Mouse (Mus musculus) midbrain, embryonic 11.5 days (tissue): Measurements from ENCODE around the gene Lag3. TPM values are rescaled to one million over a fixed set of nuclear protein-coding genes. Genes with fewer than 3 reads are reported as not detected.

ENCODE experiments used
- ATAC-seq: fragments of 200-750 bp; cut with Nextera tagmentation; 2 replicates; pipeline ENCODE4 v1.8.0; 2017; ENCODE audit warnings: moderate TSS enrichment, moderate library complexity; ENCODE audit not compliant: low FRiP score
- DNase-seq: peaks from one replicate; pipeline ENCODE4 v3.0.0; 2015; ENCODE audit warnings: low spot score; ENCODE audit errors: missing footprints
- H3K27ac ChIP-seq: fragments of 300-500 bp; sonication (generic); 2 replicates; pipeline ENCODE4 v1.5.1; 2014; ENCODE audit warnings: low read depth, low read length
- H3K27me3 ChIP-seq: fragments of 300-500 bp; sonication (generic); 2 replicates; pipeline ENCODE4 v1.6.1; 2014; ENCODE audit warnings: mild to moderate bottlenecking, low read length, moderate library complexity, mixed read lengths; ENCODE audit not compliant: control insufficient read depth, insufficient read depth
- H3K36me3 ChIP-seq: fragments of 300-500 bp; sonication (generic); 2 replicates; pipeline ENCODE4 v1.6.1; 2014; ENCODE audit warnings: mild to moderate bottlenecking, low read length, moderate library complexity, mixed read lengths; ENCODE audit not compliant: control insufficient read depth, insufficient read depth
- H3K4me1 ChIP-seq: fragments of 300-500 bp; sonication (generic); 2 replicates; pipeline ENCODE4 v1.6.1; 2014; ENCODE audit warnings: low read length; ENCODE audit not compliant: control insufficient read depth, insufficient read depth
- H3K4me2 ChIP-seq: fragments of 300-500 bp; sonication (generic); 2 replicates; pipeline ENCODE4 v1.6.1; 2014; ENCODE audit warnings: mild to moderate bottlenecking, moderate library complexity
- H3K4me3 ChIP-seq: fragments of 300-500 bp; sonication (generic); 2 replicates; pipeline ENCODE4 v1.5.1; 2014; ENCODE audit warnings: low read depth, low read length
- H3K9ac ChIP-seq: fragments of 300-500 bp; sonication (generic); 2 replicates; pipeline ENCODE4 v1.6.1; 2014; ENCODE audit warnings: low read length
- H3K9me3 ChIP-seq: fragments of 300-500 bp; sonication (generic); 2 replicates; pipeline ENCODE4 v1.6.1; 2016; ENCODE audit warnings: low read length; ENCODE audit not compliant: control insufficient read depth
- WGBS: fragments of 180-500 bp; shearing (Covaris S2); extraction: QIAGEN DNeasy Blood & Tissue Kit; methylation state at CpG from one replicate; pipeline ENCODE4 v1.1.7; 2014; 5-methylcytosine and 5-hydroxymethylcytosine counted together
- polyA plus RNA-seq: library from polyadenylated mRNA; unstranded; fragments of >200 nt; fragmentation: Nextera tagmentation; extraction: Ambion mirVana; gene quantifications from 2 replicates; pipeline ENCODE4 v1.2.1, GENCODE M21; 2014

Gene Lag3
- polyA plus RNA-seq, 1 experiment from 2014 or later = 2.4 TPM

- DNase-seq (no peak), ATAC-seq (no peak)
- Histone ChIP-seq H3K4me2 (no peak overlapping the region), H3K9me3 (no peaks in the 10 kb centered on the region), H3K4me3 (no peak overlapping the region), H3K27me3 (no peaks in the 10 kb centered on the region), H3K4me1 (peaks cover 12% of the 10 kb centered on the region), H3K36me3 (no peaks in the 10 kb centered on the region), H3K27ac (no peak overlapping the region), H3K9ac (no peak overlapping the region)
- 37% methylated on average over 12 of the region's 12 CpGs for WGBS
Observed at GRCm38 (mm10) chr6:124925173-124925793, 13.8 kb upstream of the Lag3 start.

GRCm38 (mm10) chr6:124921539-124921938 lies 10.0 kb upstream of the Lag3 start:
- peaks cover 23% of the 10 kb centered on the region for H3K4me1 ChIP-seq
- H3K4me2 ChIP-seq = no peak overlapping the region
- ATAC-seq (no peak), DNase-seq (no peak)
- H3K9me3 ChIP-seq = no peaks in the 10 kb centered on the region
- no peaks in the 10 kb centered on the region for H3K36me3 ChIP-seq
- H3K27me3 ChIP-seq = no peaks in the 10 kb centered on the region
- 0 out of 2 replicates have a peak overlapping the region, but pooled peaks have one; percentile 17 for H3K27ac ChIP-seq
- no peak overlapping the region for H3K4me3 ChIP-seq
- WGBS = 74% methylated on average over 4 of the region's 4 CpGs
- H3K9ac ChIP-seq = no peak overlapping the region

GRCm38 (mm10) chr6:124920318-124921085 lies 9.0 kb upstream of the Lag3 start:
- H3K4me1 ChIP-seq = peaks cover 30% of the 10 kb centered on the region
- DNase-seq (peak; percentile 90), ATAC-seq (no peak)
- H3K27ac ChIP-seq = peak overlapping the region; percentile 99
- no peaks in the 10 kb centered on the region for H3K9me3 ChIP-seq
- H3K4me3 ChIP-seq = no peak overlapping the region
- peak overlapping the region; percentile 27; the same call in 1 of the 2 replicates for H3K4me2 ChIP-seq
- H3K27me3 ChIP-seq = no peaks in the 10 kb centered on the region
- WGBS = 26% methylated on average over 9 of the region's 9 CpGs
- no peaks in the 10 kb centered on the region for H3K36me3 ChIP-seq
- peak overlapping the region; percentile 13; the same call in 1 of the 2 replicates for H3K9ac ChIP-seq

GRCm38 (mm10) chr6:124919695-124920317 lies 8.3 kb upstream of the Lag3 start, which contains the start of gene Ptms:
Gene Ptms (minus strand): TSS chr6:124920103.
- peaks cover 1% of the 10 kb centered on the region; the same call in 1 of the 2 replicates for H3K36me3 ChIP-seq
- no peaks in the 10 kb centered on the region for H3K9me3 ChIP-seq
- H3K4me3 ChIP-seq = no peak within 1 kb of the TSS; the same call in 1 of the 2 replicates
- peak within 1 kb of the TSS; percentile 13; the same call in 1 of the 2 replicates for H3K9ac ChIP-seq
- peak within 1 kb of the TSS; percentile 99 for H3K27ac ChIP-seq
- DNase-seq (peak; percentile 98), ATAC-seq (peak; percentile 85)
- H3K4me1 ChIP-seq = peaks cover 37% of the 10 kb centered on the region
- no peaks in the 10 kb centered on the region for H3K27me3 ChIP-seq
- peak within 1 kb of the TSS; percentile 97 for H3K4me2 ChIP-seq
- 1% methylated on average over 12 of the region's 13 CpGs for WGBS

GRCm38 (mm10) chr6:124918890-124919627 lies 7.6 kb upstream of the Lag3 start:
- ATAC-seq = no peak
- Histone ChIP-seq H3K9me3 (no peaks in the 10 kb centered on the region), H3K4me3 (peak overlapping the region; percentile 96; the same call in 1 of the 2 replicates), H3K36me3 (peaks cover 5% of the 10 kb centered on the region; the same call in 1 of the 2 replicates), H3K9ac (peak overlapping the region; percentile 97), H3K4me1 (peaks cover 44% of the 10 kb centered on the region), H3K27ac (peak overlapping the region; percentile 99), H3K4me2 (peak overlapping the region; percentile 97), H3K27me3 (no peaks in the 10 kb centered on the region)
- WGBS = 23% methylated on average over 13 of the region's 14 CpGs
- DNase-seq = peak; percentile 89

GRCm38 (mm10) chr6:124918331-124918690 lies 6.8 kb upstream of the Lag3 start:
- H3K36me3 ChIP-seq = peaks cover 5% of the 10 kb centered on the region; the same call in 1 of the 2 replicates
- peak overlapping the region; percentile 97 for H3K9ac ChIP-seq
- DNase-seq (peak; percentile 96), ATAC-seq (no peak)
- H3K27ac ChIP-seq = peak overlapping the region; percentile 99
- 5% methylated on average over 7 of the region's 7 CpGs for WGBS
- no peaks in the 10 kb centered on the region for H3K9me3 ChIP-seq
- peak overlapping the region; percentile 97 for H3K4me2 ChIP-seq
- peak overlapping the region; percentile 96 for H3K4me3 ChIP-seq
- peaks cover 47% of the 10 kb centered on the region for H3K4me1 ChIP-seq
- H3K27me3 ChIP-seq = no peaks in the 10 kb centered on the region

GRCm38 (mm10) chr6:124917518-124918330 lies 6.2 kb upstream of the Lag3 start:
- Histone ChIP-seq H3K4me2 (peak overlapping the region; percentile 97), H3K4me3 (peak overlapping the region; percentile 96), H3K27ac (peak overlapping the region; percentile 99), H3K27me3 (no peaks in the 10 kb centered on the region), H3K9me3 (no peaks in the 10 kb centered on the region), H3K4me1 (peaks cover 47% of the 10 kb centered on the region), H3K9ac (peak overlapping the region; percentile 97), H3K36me3 (peaks cover 6% of the 10 kb centered on the region; the same call in 1 of the 2 replicates)
- under 1% methylated on average over 55 of the region's 89 CpGs for WGBS
- DNase-seq (peak; percentile 98), ATAC-seq (peak; percentile 63)
